Mouse (Mus musculus): ENCODE results near the gene Rmi2. TPM values are rescaled to one million over a fixed set of nuclear protein-coding genes. Genes with fewer than 3 reads are reported as not detected.

Rmi2 gene
- 6.7 and 7.5 TPM in 2 replicates for polyA plus RNA-seq (2012)

DNA sequence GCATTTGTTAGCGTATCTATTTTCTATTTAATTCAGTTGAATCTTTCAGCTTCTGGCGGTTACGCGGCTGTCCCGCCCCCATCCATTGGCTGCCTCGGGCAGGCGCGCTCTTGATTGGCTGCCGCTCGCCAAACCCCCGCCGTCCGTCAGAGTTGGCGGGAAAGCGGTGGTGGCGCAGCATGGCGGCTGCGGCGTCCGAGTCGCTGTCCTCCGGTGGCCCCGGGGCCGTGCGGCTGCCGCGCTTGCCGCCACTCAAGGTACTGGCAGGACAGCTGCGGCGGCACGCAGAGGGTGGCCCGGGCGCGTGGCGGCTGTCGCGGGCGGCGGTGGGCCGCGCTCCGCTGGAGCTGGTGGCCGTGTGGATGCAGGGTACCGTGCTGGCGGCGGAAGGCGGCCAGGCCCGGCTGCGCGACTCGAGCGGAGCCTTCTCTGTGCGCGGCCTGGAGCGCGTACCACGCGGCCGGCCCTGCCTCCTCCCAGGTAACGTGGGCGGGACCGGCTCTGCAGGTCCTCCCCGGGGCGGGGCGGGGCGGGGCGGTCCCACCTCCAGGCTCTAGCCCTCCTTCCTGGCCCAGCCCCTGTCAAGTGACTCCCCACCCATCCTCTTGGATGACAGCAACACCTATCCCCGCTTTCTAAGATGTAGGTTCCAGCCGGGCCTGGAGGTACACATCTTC is at the start of gene Rmi2:
Rmi2 (plus strand) TSS at position 149 of the 677 bp plus-strand sequence.

GRCm38 (mm10) chr16:10785371-10786231 is 49.3 kb upstream of the Rmi2 start, which contains the start of gene Socs1:
TSS of gene Socs1 (minus strand) at chr16:10785536.

GRCm38 (mm10) chr16:10788271-10788670 is 46.6 kb upstream of the Rmi2 start, which contains the start of gene Tnp2:
TSS of gene Tnp2 (minus strand) at chr16:10788660.

GRCm38 (mm10) chr16:10790702-10791101 is 44.2 kb upstream of the Rmi2 start, which contains the start of gene Prm3:
TSS of gene Prm3 (minus strand) at chr16:10790914.

GRCm38 (mm10) chr16:10796034-10796433 is 38.8 kb upstream of the Rmi2 start, which contains the start of gene Prm2:
TSS of gene Prm2 (minus strand) at chr16:10796134.

DNA sequence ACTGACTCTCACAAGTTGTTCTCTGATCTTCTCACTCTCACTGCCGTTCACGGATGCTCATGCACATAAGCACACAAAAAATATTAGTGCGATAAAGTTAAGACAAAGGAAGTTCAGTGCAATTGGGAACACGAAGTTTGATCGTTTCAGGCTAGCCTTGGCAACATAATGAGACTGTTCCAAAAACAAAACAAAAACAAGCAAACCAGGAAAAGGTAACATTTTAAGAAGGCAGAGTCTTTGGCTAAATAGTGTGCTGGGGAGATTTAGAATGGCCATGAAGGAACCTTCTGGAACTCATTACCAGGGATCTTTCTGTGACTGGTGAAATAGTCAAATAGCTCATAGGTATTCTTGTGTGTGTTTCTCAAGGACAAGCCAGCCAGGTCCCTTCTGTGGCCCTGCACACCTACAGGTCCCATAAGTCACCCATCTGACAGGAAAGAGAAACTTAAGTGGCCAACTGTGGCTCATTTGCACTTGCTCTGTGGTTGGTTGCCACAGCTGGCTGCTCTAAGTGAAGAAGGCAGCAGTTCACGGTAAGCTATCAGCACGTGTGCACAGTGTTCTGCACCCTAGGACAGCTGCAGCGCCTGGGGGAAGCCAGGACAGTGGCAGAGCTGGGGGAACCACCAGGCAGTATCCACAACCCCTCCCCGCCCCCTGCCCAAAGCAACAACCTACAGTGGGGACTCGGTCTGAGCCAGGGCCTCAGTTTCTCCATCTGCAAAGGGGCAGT is 28.9 kb upstream of the Rmi2 start, which contains the start of gene Prm1:
Prm1 (minus strand) TSS at position 51 of the 739 bp plus-strand sequence.

DNA sequence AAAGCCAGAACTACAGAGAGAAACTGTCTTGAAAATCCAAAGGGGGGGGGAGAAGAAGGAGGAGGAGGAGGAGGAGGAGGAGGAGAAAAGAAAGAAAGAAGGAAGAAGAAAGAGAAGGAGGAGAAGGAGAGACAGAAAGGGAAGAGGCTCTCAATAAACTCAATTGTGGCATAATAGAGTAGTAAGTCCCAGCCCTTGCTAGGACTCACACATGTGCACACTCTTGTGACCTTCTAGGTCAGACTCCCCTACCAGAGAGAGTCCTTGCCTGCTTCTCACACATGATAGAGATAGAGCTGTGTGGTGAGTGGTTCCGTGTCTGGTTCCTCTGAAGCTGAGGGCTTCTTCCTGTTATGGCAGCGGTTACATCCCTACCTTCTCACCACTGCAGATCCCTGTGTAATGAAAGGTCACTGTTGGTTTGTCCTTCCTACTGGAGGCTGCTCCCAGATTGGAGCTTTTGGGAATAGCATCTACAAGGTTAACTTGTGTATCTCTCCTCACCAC is 21.9 kb upstream of the Rmi2 start, which contains the start of gene Gm11172:
Gm11172 (plus strand) TSS at position 51 of the 507 bp plus-strand sequence.

Other genes starting within 250 kb of the Rmi2 start
- 14.1 and 21.9 TPM in 2 replicates for gene Socs1, start 49.5 kb upstream of the Rmi2 start, polyA plus RNA-seq (2012)
- not detected in 2 replicates for gene Tnp2, start 46.4 kb upstream of the Rmi2 start, polyA plus RNA-seq (2012)
- not detected in 2 replicates for gene Prm3, start 44.1 kb upstream of the Rmi2 start, polyA plus RNA-seq (2012)
- not detected in 2 replicates for gene Prm2, start 38.9 kb upstream of the Rmi2 start, polyA plus RNA-seq (2012)
- not detected in 2 replicates for gene Prm1, start 29.2 kb upstream of the Rmi2 start, polyA plus RNA-seq (2012)
- not detected in 2 replicates for gene Gm11172, start 22.1 kb upstream of the Rmi2 start, polyA plus RNA-seq (2012)
- gene Snn, start 225.9 kb downstream of the Rmi2 start, polyA plus RNA-seq (2012) = 2.7 and 3.1 TPM in 2 replicates
- 293 and 314 TPM in 2 replicates for gene Litaf, start 231.1 kb downstream of the Rmi2 start, polyA plus RNA-seq (2012)

Data from megakaryocyte-erythroid progenitor cell, adult 5 weeks (primary cell).